Mouse (Mus musculus) olfactory bulb, adult 2 months (tissue): ENCODE results near the gene Ccp110. TPM values are rescaled to one million over a fixed set of nuclear protein-coding genes. Genes with fewer than 3 reads are reported as not detected.

Source experiments
- H3K27ac ChIP-seq: fragments of 200-500 bp; 2 replicates; pipeline ENCODE4 v1.5.1; 2012; ENCODE audit warnings: low read depth, low read length; ENCODE audit not compliant: insufficient read depth
- H3K4me1 ChIP-seq: fragments of 200-500 bp; 2 replicates; pipeline ENCODE4 v1.6.1; 2012; ENCODE audit warnings: low read length; ENCODE audit not compliant: control insufficient read depth, insufficient read depth
- H3K4me3 ChIP-seq: fragments of 200-500 bp; 2 replicates; pipeline ENCODE4 v1.5.1; 2012; ENCODE audit warnings: mild to moderate bottlenecking, low read depth, low read length, moderate library complexity; ENCODE audit not compliant: insufficient read depth
- CTCF ChIP-seq: fragments of 200-500 bp; IDR thresholded peaks from 2 replicates; pipeline ENCODE4 v1.5.1; 2012; ENCODE audit warnings: low read depth, mild to moderate bottlenecking, low read length, moderate library complexity; ENCODE audit not compliant: insufficient read depth
- POLR2A ChIP-seq: fragments of 200-500 bp; IDR thresholded peaks from 2 replicates; pipeline ENCODE4 v1.6.1; 2012; ENCODE audit warnings: mild to moderate bottlenecking, low read depth, low read length, moderate library complexity; ENCODE audit not compliant: insufficient read depth
- WGBS: fragments of 180-500 bp; shearing (Covaris S2); methylation state at CpG from one replicate; pipeline ENCODE4 v1.1.7; 2018; 5-methylcytosine and 5-hydroxymethylcytosine counted together
- polyA plus RNA-seq: library from polyadenylated mRNA; stranded (reverse); fragments of >200 nt; gene quantifications from 2 replicates; pipeline ENCODE4 v1.2.4, GENCODE M21; 2012; ENCODE audit warnings: low replicate concordance; ENCODE audit not compliant: missing spikeins, insufficient read depth, insufficient read length

The Ccp110 gene
- polyA plus RNA-seq, 1 experiment: not detected

GRCm38 (mm10) chr7:118769655-118770054, 57.3 kb downstream of the Ccp110 start:
- Histone ChIP-seq H3K4me1 (peaks cover 8% of the 10 kb centered on the region), H3K4me3 (no peak overlapping the region), H3K27ac (no peak overlapping the region)
- WGBS: 59% methylated on average over 1 of the region's 1 CpGs
- TF ChIP-seq CTCF: no peak
- TF ChIP-seq POLR2A: no peak

- 88% methylated on average over 12 of the region's 12 CpGs for WGBS
- TF ChIP-seq CTCF: no peak
- TF ChIP-seq POLR2A: no peak
- peaks cover 24% of the 10 kb centered on the region for H3K4me1 ChIP-seq
- H3K4me3 ChIP-seq: no peak overlapping the region
- H3K27ac ChIP-seq: no peak overlapping the region
Observed at GRCm38 (mm10) chr7:118773027-118773426, 60.7 kb downstream of the Ccp110 start.

- 82% methylated on average over 7 of the region's 7 CpGs for WGBS
- H3K4me3 ChIP-seq: no peak overlapping the region
Observed at GRCm38 (mm10) chr7:118775991-118776390, 63.6 kb downstream of the Ccp110 start.

GRCm38 (mm10) chr7:118776491-118776890, 64.1 kb downstream of the Ccp110 start:
- Histone ChIP-seq H3K4me3 (no peak overlapping the region), H3K27ac (peak overlapping the region; percentile 95), H3K4me1 (peaks cover 39% of the 10 kb centered on the region)
- TF ChIP-seq POLR2A (no peak), CTCF (no peak)
- WGBS: 77% methylated on average over 9 of the region's 9 CpGs

More at GRCm38 (mm10) chr7:118775991-118776390, 63.6 kb downstream of the Ccp110 start:
- Histone ChIP-seq H3K27ac (0 out of 2 replicates have a peak overlapping the region, but pooled peaks have one; percentile 95), H3K4me1 (peaks cover 37% of the 10 kb centered on the region)
- TF ChIP-seq POLR2A: no peak
- no peak for TF ChIP-seq CTCF

- TF ChIP-seq CTCF (no peak), POLR2A (no peak)
- Histone ChIP-seq H3K4me1 (peaks cover 43% of the 10 kb centered on the region), H3K4me3 (no peak overlapping the region), H3K27ac (peak overlapping the region; percentile 95)
- 39% methylated on average over 10 of the region's 10 CpGs for WGBS
Observed at GRCm38 (mm10) chr7:118777598-118778394, 65.4 kb downstream of the Ccp110 start.

GRCm38 (mm10) chr7:118778561-118778960, 66.2 kb downstream of the Ccp110 start:
- 37% methylated on average over 6 of the region's 6 CpGs for WGBS
- TF ChIP-seq POLR2A (no peak), CTCF (no peak)
- H3K27ac ChIP-seq: peak overlapping the region; percentile 19; the same call in 1 of the 2 replicates

GRCm38 (mm10) chr7:118783305-118784001, 71.1 kb downstream of the Ccp110 start:
- Histone ChIP-seq H3K4me3 (no peak overlapping the region), H3K27ac (peak overlapping the region; percentile 46), H3K4me1 (peaks cover 25% of the 10 kb centered on the region)
- TF ChIP-seq POLR2A: no peak
- TF ChIP-seq CTCF: no peak
- WGBS: 59% methylated on average over 11 of the region's 11 CpGs

More at GRCm38 (mm10) chr7:118778561-118778960, 66.2 kb downstream of the Ccp110 start:
- peaks cover 48% of the 10 kb centered on the region for H3K4me1 ChIP-seq
- no peak overlapping the region for H3K4me3 ChIP-seq

GRCm38 (mm10) chr7:118786091-118786490, 73.7 kb downstream of the Ccp110 start:
- no peak overlapping the region for H3K27ac ChIP-seq
- H3K4me1 ChIP-seq: peaks cover 16% of the 10 kb centered on the region
- H3K4me3 ChIP-seq: no peak overlapping the region
- TF ChIP-seq CTCF (no peak), POLR2A (no peak)
- WGBS: 85% methylated on average over 6 of the region's 6 CpGs

Other genes with a start within 250 kb of the Ccp110 start
- gene Itpripl2, start 220.6 kb upstream of the Ccp110 start, polyA plus RNA-seq: not detected in 2 replicates
- gene Coq7, start 179.2 kb upstream of the Ccp110 start, polyA plus RNA-seq: not detected in 2 replicates
- not detected in 2 replicates for gene Tmc7, start 127.8 kb upstream of the Ccp110 start, polyA plus RNA-seq
- gene Tmc5, start 115.3 kb upstream of the Ccp110 start, polyA plus RNA-seq: not detected in 2 replicates
- not detected in 2 replicates for gene Gde1, start 6.8 kb upstream of the Ccp110 start, polyA plus RNA-seq
- not detected in 2 replicates for gene Vps35l, start 27.7 kb downstream of the Ccp110 start, polyA plus RNA-seq
- gene Iqck, start 143.2 kb downstream of the Ccp110 start, polyA plus RNA-seq: not detected in 2 replicates
- gene Knop1, start 143.7 kb downstream of the Ccp110 start, polyA plus RNA-seq: not detected in 2 replicates